Mouse (Mus musculus) CD8-positive naive resting alpha-beta T cell, adult 2 months (primary cell): Measurements from ENCODE around the gene Nectin1.

Experiments
- DNase-seq, 2 experiments: peaks; one replicate each; pipeline ENCODE4 v3.0.0; 2022; ENCODE audit warnings: low read depth in 2 of 2, low spot score in 2 of 2

Nectin1 gene

DNA sequence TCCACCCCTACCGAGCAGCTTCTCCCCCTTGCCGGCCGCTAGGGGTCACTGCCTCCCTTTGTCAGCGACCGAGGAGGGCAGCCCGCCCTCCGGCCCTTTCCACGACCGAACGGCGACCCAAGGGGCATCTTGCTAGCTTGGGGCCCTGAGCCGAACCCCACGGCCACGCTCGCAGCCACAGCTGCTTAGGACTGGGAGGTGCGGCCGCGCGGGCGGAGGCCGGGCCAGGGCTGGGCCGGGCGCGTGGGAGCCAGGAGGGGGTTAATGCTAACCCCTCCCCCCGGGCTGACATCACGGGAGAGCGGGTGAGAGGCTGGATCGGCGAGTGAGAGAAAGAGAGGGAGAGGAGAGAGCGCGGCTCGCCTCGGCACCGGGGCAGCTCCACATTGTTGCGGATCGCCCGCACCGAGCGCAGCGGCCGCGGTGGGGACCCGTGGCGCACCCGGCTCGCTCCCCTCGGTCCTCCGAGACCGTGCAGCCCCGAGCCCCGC lies at the start of gene Nectin1:
TSS of gene Nectin1 (plus strand) at position 338 of the 491 bp plus-strand sequence.
- DNase-seq, result peak; percentile 18 to 28

- DNase-seq, result no peak
These were observed 45.6 kb upstream of the Nectin1 start for GRCm38 (mm10) chr9:43698080-43698712.

DNA sequence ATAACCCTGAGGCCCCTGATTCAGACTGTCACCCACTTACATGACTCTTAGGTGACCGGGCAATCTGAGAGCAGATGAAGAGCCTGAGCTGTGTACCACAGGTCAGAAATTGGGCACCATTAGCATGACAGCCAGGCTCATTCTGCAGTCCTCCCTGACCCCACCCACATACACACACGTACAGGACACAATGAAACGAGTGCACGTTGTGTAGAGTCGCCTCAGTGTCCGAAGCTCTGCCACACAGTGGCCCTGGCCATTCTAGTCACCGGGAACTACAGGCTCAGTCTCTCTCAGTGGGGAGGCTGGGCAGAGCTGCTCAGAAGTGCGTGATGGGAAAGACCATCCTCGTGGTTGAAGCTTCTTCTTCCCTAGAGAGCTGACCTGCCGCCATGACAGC lies 44.9 kb upstream of the Nectin1 start:
- DNase-seq, result no peak

- DNase-seq, result no peak
These were observed 44.2 kb upstream of the Nectin1 start for GRCm38 (mm10) chr9:43699417-43700225.

DNA sequence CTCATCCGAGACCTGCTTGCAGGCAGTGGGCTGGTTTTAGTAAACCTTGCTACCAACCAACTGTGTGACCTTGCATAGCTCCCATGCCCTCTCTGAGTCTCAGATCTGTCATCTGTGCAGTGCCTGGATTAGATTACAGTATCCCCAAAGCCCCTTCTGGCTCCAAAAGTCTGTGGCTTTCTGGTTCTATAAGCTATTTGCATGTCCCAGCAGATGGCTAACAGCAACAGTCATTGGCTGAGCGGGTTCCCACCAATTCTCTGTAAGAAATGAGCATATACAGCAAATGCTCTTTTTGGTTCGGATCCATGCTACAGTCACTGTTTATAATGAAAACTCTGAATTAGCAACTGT lies 43.6 kb upstream of the Nectin1 start:
- DNase-seq, result no peak

- DNase-seq, result no peak
These were observed 42.0 kb upstream of the Nectin1 start for GRCm38 (mm10) chr9:43701748-43702147.

DNA sequence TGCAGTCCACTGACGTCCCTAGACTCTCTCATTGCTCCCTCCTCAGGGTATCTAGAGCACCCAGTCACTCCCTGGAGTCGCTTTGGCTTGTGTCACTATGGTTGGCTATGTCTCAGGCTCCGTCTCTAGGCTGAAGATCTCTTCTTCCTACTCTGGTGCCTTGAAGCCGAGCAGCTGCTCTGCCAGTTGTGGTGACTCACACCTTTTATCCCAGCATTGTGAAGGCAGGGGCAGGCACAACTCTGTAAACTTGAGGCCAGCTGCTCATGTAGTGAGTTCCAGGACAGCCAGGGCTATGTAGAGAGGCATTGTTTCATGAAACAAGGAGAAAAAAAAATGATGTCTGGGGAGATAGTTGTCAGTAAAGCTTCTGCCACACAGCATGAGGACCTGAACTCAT lies 36.2 kb upstream of the Nectin1 start:
- no peak for DNase-seq

- no peak for DNase-seq
These were observed 35.1 kb upstream of the Nectin1 start for GRCm38 (mm10) chr9:43708715-43709114.

DNA sequence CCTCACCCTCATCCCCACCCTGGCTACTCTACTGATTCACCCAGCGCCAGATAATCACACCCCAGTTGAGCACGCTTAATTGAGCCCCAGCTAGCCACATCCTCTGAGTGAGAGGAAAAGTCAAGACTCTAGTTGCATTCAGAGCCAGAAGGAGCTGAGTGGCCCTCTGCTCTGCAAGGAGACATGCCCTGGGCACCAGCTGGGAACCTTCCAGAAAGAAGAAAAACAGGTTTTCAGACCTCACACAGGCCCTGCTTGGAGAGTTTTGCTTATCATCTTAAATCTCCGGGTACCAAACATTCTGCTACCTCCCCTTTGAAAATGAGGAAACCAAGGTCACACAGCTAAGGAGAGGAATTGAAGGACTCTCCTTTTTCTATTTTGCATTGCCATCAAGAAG lies 30.4 kb upstream of the Nectin1 start:
- DNase-seq, result no peak

DNA sequence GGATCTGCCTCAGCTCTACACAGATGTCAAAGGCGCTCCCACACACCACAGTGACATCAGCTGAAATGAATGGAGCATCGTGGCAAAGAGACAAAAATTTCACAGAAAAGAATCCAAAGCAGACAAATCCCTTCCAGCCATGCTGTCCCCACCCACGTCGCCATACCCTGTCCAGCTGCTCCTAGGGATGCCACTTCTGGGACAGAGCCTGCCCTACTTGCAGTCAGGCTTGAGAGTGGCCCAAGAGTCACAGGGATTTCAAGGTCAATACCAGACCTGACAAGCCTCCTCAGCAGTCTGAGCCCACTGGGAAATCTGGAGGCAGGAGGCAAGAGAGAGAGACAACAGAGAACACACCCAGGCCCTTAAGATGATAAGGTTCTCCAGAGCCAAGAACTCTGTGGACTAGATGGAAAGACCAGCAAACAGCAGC lies 24.4 kb upstream of the Nectin1 start:
- DNase-seq, result no peak

DNA sequence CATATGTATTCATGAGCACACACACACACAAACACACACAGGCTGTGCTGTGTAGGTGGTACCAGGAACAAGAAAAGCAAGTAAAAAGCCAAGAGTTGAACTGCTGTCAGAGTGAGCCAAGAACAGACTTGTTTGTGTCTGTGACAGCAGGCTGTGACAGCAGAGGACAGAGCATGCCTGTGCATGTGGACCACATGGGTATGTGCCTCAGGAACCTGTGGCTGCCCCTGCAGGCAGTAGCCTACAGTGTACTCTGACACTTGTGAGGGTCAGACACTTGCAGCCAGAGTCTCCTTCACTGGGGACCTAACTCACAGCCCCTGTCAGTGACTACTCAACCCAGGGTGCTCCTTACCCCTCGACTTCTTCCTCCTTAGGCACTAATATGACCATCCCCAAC lies 23.7 kb upstream of the Nectin1 start:
- no peak for DNase-seq

DNA sequence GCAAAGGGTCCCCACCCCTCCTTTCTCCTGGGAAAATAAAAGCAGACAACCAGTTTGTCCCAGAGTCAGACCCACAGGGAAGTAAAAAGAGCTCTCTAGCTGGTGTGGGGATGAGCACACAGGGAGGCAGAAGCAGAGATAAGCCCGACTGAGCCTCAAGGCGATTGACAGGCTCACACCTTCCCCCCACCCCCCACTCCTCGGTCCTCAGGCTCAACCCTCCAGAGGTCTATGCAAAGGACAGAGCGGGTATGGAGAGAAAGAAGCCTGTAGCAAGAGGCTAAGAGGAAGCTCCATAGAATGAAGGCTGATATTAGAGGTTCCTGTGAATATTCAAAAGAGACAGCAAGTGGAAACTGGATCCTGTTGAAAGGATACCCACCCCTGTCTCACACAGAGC lies 19.7 kb upstream of the Nectin1 start:
- no peak for DNase-seq

DNA sequence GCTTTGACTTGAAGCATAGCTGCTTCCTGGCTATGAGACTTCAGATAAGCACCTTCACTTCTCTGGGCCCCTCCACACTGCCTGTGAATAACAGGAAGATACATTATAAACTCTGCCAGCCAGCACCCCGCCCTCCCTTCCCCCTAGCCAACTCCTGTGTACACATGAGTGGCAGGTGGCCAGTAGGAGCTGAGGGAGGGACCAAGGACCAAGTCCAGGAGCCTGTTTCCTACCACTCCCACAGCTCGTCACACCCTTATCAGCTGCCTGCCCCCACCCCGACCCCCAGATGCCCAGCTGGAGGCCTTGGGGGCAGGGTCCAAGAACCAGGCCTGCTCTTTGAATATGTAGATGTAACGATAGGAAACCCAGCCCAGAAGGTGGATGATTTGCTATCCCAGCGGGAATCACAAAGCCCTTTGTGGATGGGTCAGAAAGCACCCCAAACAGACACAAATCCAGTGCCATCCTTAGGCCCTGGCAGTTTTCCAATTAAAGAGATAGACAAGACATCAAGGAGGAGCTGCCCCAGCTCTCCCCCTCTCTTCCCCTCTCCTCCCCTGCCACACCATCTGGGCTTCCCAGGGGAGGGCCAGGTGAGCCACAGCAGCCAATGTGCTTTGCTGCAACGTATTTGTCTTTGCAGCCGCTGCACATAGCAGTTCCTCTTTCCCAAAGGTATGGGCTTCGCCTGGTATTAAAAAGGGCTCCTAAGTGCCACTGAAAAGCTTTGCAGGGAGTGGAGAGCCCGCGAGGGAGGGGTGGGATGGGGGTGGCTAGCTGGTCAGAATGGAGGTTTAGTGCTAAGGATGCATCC lies 14.1 kb upstream of the Nectin1 start:
- DNase-seq, result no peak

DNA sequence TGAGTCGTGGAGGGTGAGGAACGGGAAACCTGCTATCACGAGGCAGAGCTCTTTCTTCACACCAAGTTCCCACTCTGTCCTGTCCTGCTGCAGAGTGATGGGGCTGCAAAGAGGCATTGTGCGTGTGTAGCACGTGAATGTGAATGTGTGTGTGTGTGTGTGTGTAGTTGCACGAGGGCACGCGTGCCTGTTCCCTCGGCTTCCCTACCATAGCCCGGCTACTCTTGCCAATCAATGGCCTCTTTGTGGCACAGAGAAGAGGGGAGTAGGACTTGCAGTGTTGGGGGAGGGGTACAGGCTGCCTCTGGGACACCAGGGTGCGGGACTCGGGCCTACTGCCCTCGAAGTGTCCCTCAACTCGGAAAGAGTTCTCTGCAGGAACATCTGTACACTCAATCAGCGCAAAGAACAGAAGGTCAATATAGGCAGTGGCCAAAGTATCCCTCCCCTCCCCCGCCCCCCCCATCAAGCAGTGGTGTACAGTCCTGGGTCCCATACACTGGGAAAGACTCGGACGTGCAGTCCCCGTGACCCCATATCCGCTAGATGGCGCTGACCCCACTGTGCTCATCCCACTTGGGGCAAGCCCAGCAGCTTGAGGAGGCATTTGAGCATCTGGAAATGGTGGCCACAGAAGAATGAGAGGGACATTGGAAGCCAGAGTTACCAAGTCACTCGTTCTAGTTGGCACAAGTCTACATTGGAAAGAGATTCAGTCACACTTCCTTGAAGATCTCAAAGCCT lies 13.3 kb upstream of the Nectin1 start:
- no peak for DNase-seq

- DNase-seq, result no peak
These were observed 11.9 kb upstream of the Nectin1 start for GRCm38 (mm10) chr9:43731880-43732279.

- no peak for DNase-seq
These were observed 11.1 kb upstream of the Nectin1 start for GRCm38 (mm10) chr9:43732671-43733070.

- no peak for DNase-seq
These were observed 8.8 kb upstream of the Nectin1 start for GRCm38 (mm10) chr9:43734952-43735351.

DNA sequence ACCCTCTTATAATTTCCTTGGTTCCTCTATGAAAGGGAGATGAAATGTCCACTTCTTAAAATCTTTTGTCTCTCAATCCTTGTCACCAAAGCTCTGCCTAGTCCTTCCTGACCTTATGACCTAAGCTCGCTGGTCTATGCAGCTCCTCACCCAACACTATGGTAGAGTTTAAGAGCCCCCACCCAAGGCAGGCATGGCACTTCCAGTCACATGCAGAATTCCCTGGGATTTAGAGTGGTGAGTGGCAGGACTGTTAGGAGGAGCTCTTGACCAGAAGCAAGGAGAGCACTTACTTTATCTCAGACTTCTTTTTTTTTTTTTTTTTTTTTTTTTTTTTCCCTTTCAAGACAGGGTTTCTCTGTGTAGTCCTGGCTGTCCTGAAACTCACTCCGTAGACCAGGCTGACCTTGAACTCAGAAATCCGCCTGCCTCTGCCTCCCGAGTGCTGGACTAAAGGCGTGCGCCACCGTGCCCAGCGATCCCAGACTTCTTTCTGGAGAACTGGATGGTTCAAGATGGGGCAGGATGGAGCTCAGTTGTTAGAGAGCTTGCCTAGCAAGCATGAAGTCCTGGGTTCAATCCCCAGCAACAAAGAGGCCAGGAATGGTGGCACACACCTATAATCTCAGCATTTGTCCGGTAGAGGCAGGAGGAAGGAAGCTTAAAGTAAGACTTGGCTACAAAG lies 7.6 kb upstream of the Nectin1 start:
- no peak for DNase-seq

DNA sequence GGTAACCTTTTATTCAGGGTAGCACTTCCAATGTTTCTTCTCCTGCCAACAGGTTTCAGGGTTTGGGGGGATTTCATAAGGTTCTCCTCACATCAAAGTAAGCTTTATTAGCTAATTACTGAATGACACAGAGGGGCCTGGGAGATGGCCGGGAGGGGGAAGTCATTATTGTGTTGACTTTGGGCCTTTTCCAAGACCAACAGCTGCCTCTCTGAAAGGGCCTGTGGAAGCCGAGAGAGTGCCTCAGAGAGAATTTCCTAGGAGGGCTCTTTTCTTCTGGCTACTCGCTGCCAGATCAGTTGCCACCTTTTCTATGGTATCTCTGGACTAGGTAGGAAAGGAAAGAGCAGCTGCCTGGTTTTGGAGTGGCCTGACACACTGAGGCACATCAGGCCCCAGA lies 6.5 kb upstream of the Nectin1 start:
- no peak for DNase-seq

GRCm38 (mm10) chr9:43737871-43738292 lies 5.9 kb upstream of the Nectin1 start:
- DNase-seq, result no peak
